Comparison of ENCODE assay signal across 9 mouse cellular contexts in genomic region chr17:65706220-65706619, GRCm38 (mm10).
A peak's percentile ranks its signal among the peaks of the same experiment; 100 is the strongest.
DNase-seq lines count a peak whose midpoint lies in the region; ATAC-seq lines count a peak whose summit lies in the region.
"Had no signal": no experiment of that assay in that cellular context is flagged by ENCODE, and none has a peak within 500 bp of the region (broad histone marks: within the 10 kb centered on the region; RNA-seq: fewer than 3 reads in every experiment).

No protein-coding gene starts in this region.

- H3K4me1 ChIP-seq in kidney, embryonic 16.5 days (ENCODE audit: insufficient read depth, low read length) = 0 out of 2 replicates have a peak, but pooled peaks cover 7% of the 10 kb centered on the region
- H3K4me1 ChIP-seq: stomach, embryonic 15.5 days had no signal

- H3K27me3 ChIP-seq in kidney, embryonic 16.5 days (ENCODE audit: insufficient read depth, low read length) = no peaks in the 10 kb centered on the region
- H3K27me3 ChIP-seq: stomach, embryonic 15.5 days had no signal

- DNase-seq in kidney, adult 11 months = peak; percentile 54
- DNase-seq in NIH3T3 (ENCODE audit: low read depth) = peak; percentile 74
- DNase-seq in cerebellum, postnatal 25 days = peak; percentile 73 to 85
- peak; percentile 83 for DNase-seq in heart, postnatal 4 days
- DNase-seq in left cerebral cortex, postnatal 25 days (ENCODE audit: low spot score in 2 of 2) = peak; percentile 51 to 73
- peak; percentile 63 for DNase-seq in right cerebral cortex, adult 18-20 months

- 77% methylated on average over 5 of the region's 5 CpGs for WGBS in kidney, embryonic 16.5 days

- no peak overlapping the region for H3K4me2 ChIP-seq in kidney, embryonic 16.5 days (replicated peaks; ENCODE audit: low read depth, low read length)
- H3K4me2 ChIP-seq: stomach, embryonic 15.5 days had no signal

- intact Hi-C loops in left cerebral cortex, postnatal 25 days (cut with DNase I) = loop anchor here (1.0 kb wide), 1 partner anchor 65 kb away; no protein-coding TSS in a partner anchor

- no peak overlapping the region for H3K4me3 ChIP-seq in kidney, embryonic 16.5 days (ENCODE audit: low read length)
- H3K4me3 ChIP-seq: stomach, embryonic 15.5 days had no signal

- no peaks in the 10 kb centered on the region for H3K36me3 ChIP-seq in kidney, embryonic 16.5 days (ENCODE audit: insufficient read depth, low read length)
- H3K36me3 ChIP-seq: stomach, embryonic 15.5 days had no signal

- no peak for ATAC-seq in kidney, embryonic 16.5 days (ENCODE audit: low FRiP score, low TSS enrichment)
- no peak for ATAC-seq in erythroid progenitor cell, adult 5-6 weeks (replicated peaks; ENCODE audit: low FRiP score, poor library complexity, severe bottlenecking)

- no peak overlapping the region for H3K27ac ChIP-seq in kidney, embryonic 16.5 days (ENCODE audit: low read length)
- H3K27ac ChIP-seq: stomach, embryonic 15.5 days had no signal

- no peak overlapping the region for H3K9ac ChIP-seq in kidney, embryonic 16.5 days (replicated peaks; ENCODE audit: low read length)
- H3K9ac ChIP-seq: stomach, embryonic 15.5 days had no signal

- peaks cover 1% of the 10 kb centered on the region; the same call in 1 of the 2 replicates for H3K9me3 ChIP-seq in kidney, embryonic 16.5 days (ENCODE audit: low read length)
- H3K9me3 ChIP-seq: stomach, embryonic 15.5 days had no signal
